Mouse (Mus musculus) thymus, adult 2 months (tissue): Measurements from ENCODE around the gene Sytl3. TPM values are rescaled to one million over a fixed set of nuclear protein-coding genes. Genes with fewer than 3 reads are reported as not detected.

Experiments used
- DNase-seq: peaks from one replicate; pipeline ENCODE4 v3.0.0; 2021
- H3K27ac ChIP-seq: fragments of 200-500 bp; 2 replicates; pipeline ENCODE4 v1.5.1; 2012; ENCODE audit warnings: low read length, control low read depth; ENCODE audit not compliant: control insufficient read depth, insufficient read depth
- H3K27me3 ChIP-seq: fragments of 200-500 bp; 2 replicates; pipeline ENCODE4 v1.6.1; 2012; ENCODE audit warnings: mild to moderate bottlenecking, low read length, moderate library complexity, mixed read lengths; ENCODE audit not compliant: control insufficient read depth, insufficient read depth
- H3K36me3 ChIP-seq: fragments of 200-500 bp; 2 replicates; pipeline ENCODE4 v1.6.1; 2012; ENCODE audit warnings: mild to moderate bottlenecking, low read length, moderate library complexity; ENCODE audit not compliant: control insufficient read depth, insufficient read depth
- H3K4me1 ChIP-seq: fragments of 200-500 bp; replicated peaks from 2 replicates; pipeline ENCODE4 v1.6.1; 2012; ENCODE audit warnings: low read length; ENCODE audit not compliant: control insufficient read depth, insufficient read depth
- H3K4me3 ChIP-seq: fragments of 200-500 bp; 2 replicates; pipeline ENCODE4 v1.5.1; 2012; ENCODE audit warnings: mild to moderate bottlenecking, low read length, control low read depth, moderate library complexity; ENCODE audit not compliant: control insufficient read depth, insufficient read depth
- CTCF ChIP-seq: fragments of 200-500 bp; IDR thresholded peaks from 2 replicates; pipeline ENCODE4 v1.5.1; 2012; ENCODE audit warnings: mild to moderate bottlenecking, control low read depth, low read length, moderate library complexity, borderline replicate concordance; ENCODE audit not compliant: control insufficient read depth, poor library complexity, insufficient read depth; ENCODE audit errors: extremely low read depth
- POLR2A ChIP-seq: fragments of 200-500 bp; IDR thresholded peaks from 2 replicates; pipeline ENCODE4 v1.6.1; 2012; ENCODE audit warnings: mild to moderate bottlenecking, low read length, control low read depth, moderate library complexity; ENCODE audit not compliant: control insufficient read depth, poor library complexity, insufficient read depth; ENCODE audit errors: extremely low read depth
- WGBS: fragments of 180-500 bp; shearing (Covaris S2); methylation state at CpG from one replicate; pipeline ENCODE4 v1.1.7; 2018; 5-methylcytosine and 5-hydroxymethylcytosine counted together
- polyA plus RNA-seq: library from polyadenylated mRNA; depleted of rRNA; stranded (reverse); fragments of >200 nt; gene quantifications from 2 replicates; pipeline ENCODE4 v1.2.3, GENCODE M21; 2012

Sytl3 gene
- polyA plus RNA-seq, 1 experiment: 40.1 TPM

GRCm38 (mm10) chr17:6743039-6743575 lies 84.2 kb downstream of the Sytl3 start:
- no peak overlapping the region for H3K4me3 ChIP-seq
- H3K36me3 ChIP-seq: peaks cover 83% of the 10 kb centered on the region
- TF ChIP-seq CTCF: 0 out of 2 replicates have a peak, but pooled peaks have one; percentile 23
- no peak for TF ChIP-seq POLR2A
- peak overlapping the region; percentile 99 for H3K27ac ChIP-seq
- WGBS: 36% methylated on average over 11 of the region's 11 CpGs
- H3K4me1 ChIP-seq: peaks cover 62% of the 10 kb centered on the region
- no peak for DNase-seq
- H3K27me3 ChIP-seq: no peaks in the 10 kb centered on the region

- TF ChIP-seq POLR2A: no peak
- TF ChIP-seq CTCF: no peak
- peaks cover 83% of the 10 kb centered on the region for H3K36me3 ChIP-seq
- peak overlapping the region; percentile 99 for H3K27ac ChIP-seq
- peaks cover 68% of the 10 kb centered on the region for H3K4me1 ChIP-seq
- DNase-seq: peak; percentile 84
- no peak overlapping the region for H3K4me3 ChIP-seq
- H3K27me3 ChIP-seq: no peaks in the 10 kb centered on the region
- 3% methylated on average over 11 of the region's 11 CpGs for WGBS
These were observed 84.9 kb downstream of the Sytl3 start for GRCm38 (mm10) chr17:6743787-6744239.

- Histone ChIP-seq H3K4me3 (peak overlapping the region; percentile 1; the same call in 1 of the 2 replicates), H3K27ac (peak overlapping the region; percentile 99), H3K27me3 (no peaks in the 10 kb centered on the region), H3K36me3 (peaks cover 81% of the 10 kb centered on the region), H3K4me1 (peaks cover 73% of the 10 kb centered on the region)
- peak; percentile 39 for DNase-seq
- TF ChIP-seq POLR2A (no peak), CTCF (no peak)
- 23% methylated on average over 9 of the region's 9 CpGs for WGBS
These were observed 85.5 kb downstream of the Sytl3 start for GRCm38 (mm10) chr17:6744366-6744765.

GRCm38 (mm10) chr17:6744871-6745270 lies 86.0 kb downstream of the Sytl3 start:
- Histone ChIP-seq H3K4me1 (peaks cover 75% of the 10 kb centered on the region), H3K36me3 (peaks cover 80% of the 10 kb centered on the region), H3K27me3 (no peaks in the 10 kb centered on the region), H3K27ac (peak overlapping the region; percentile 99), H3K4me3 (no peak overlapping the region)
- DNase-seq: no peak
- 92% methylated on average over 14 of the region's 14 CpGs for WGBS
- TF ChIP-seq CTCF: no peak
- TF ChIP-seq POLR2A: no peak

DNA sequence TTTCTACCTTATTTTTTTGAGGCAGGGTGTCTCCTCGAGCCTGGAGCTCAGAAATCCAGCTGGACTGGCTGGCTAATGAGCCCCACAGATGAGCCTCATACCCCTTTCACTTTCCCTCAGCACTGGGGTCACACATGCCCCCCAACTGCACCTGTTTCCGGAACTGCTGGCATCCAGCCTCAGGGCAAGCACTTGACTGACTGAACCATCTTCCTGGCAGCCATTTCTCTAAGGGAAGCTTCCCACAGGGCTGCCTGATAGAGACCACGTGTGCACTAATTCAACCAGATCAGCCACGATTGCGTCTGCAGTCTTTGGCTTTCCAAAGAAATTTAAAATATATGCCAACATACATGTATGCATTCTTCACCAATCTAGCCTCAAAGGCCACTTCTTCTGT lies 86.6 kb downstream of the Sytl3 start:
- Histone ChIP-seq H3K4me3 (no peak overlapping the region), H3K4me1 (peaks cover 75% of the 10 kb centered on the region), H3K36me3 (peaks cover 79% of the 10 kb centered on the region), H3K27me3 (no peaks in the 10 kb centered on the region), H3K27ac (peak overlapping the region; percentile 99)
- DNase-seq: peak; percentile 51
- TF ChIP-seq POLR2A: 0 out of 2 replicates have a peak, but pooled peaks have one; percentile 20
- TF ChIP-seq CTCF: 0 out of 2 replicates have a peak, but pooled peaks have one; percentile 11
- 15% methylated on average over 5 of the region's 5 CpGs for WGBS

DNA sequence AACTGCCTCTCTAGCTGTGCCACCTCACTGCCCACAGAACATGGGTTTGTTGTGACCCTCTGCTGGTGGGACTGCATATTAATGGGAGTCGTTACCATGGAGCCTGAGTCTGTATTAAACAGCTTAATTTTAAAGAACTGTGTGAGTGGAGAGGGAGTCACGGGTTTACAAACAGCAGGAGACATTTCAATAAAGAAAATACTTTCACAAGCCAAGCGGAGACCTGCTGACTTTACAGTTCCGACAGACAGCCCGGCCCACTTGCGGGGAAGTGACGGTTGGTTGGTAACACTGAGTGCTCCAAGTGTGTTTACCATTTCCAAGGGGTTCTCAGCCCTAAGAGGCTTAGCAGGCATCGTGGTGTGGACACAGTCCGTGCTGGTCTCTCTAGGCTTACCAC lies 87.1 kb downstream of the Sytl3 start:
- no peak for TF ChIP-seq POLR2A
- no peak for TF ChIP-seq CTCF
- Histone ChIP-seq H3K4me1 (peaks cover 75% of the 10 kb centered on the region), H3K27me3 (no peaks in the 10 kb centered on the region), H3K4me3 (no peak overlapping the region), H3K27ac (peak overlapping the region; percentile 99), H3K36me3 (peaks cover 79% of the 10 kb centered on the region)
- WGBS: 71% methylated on average over 9 of the region's 9 CpGs
- DNase-seq: no peak
